Mouse (Mus musculus) midbrain, embryonic 13.5 days (tissue): ENCODE data around the gene Tspan14. TPM values are rescaled to one million over a fixed set of nuclear protein-coding genes. Genes with fewer than 3 reads are reported as not detected.

Experiments used
- ATAC-seq: fragments of 200-750 bp; cut with Nextera tagmentation; 2 replicates; pipeline ENCODE4 v1.8.0; 2017; ENCODE audit warnings: mild to moderate bottlenecking, moderate TSS enrichment, moderate library complexity
- H3K27ac ChIP-seq: fragments of 300-500 bp; sonication (generic); 2 replicates; pipeline ENCODE4 v1.5.1; 2015; ENCODE audit warnings: inconsistent platforms, mild to moderate bottlenecking, moderate library complexity
- H3K27me3 ChIP-seq: fragments of 300-500 bp; sonication (generic); 2 replicates; pipeline ENCODE4 v1.6.1; 2015; ENCODE audit warnings: mild to moderate bottlenecking, inconsistent platforms
- H3K36me3 ChIP-seq: fragments of 300-500 bp; sonication (generic); 2 replicates; pipeline ENCODE4 v1.6.1; 2015; ENCODE audit warnings: mild to moderate bottlenecking, inconsistent platforms
- H3K4me1 ChIP-seq: fragments of 300-500 bp; sonication (generic); replicated peaks from 2 replicates; pipeline ENCODE4 v1.6.1; 2015; ENCODE audit warnings: inconsistent platforms
- H3K4me2 ChIP-seq: fragments of 300-500 bp; sonication (generic); replicated peaks from 2 replicates; pipeline ENCODE4 v1.6.1; 2015; ENCODE audit warnings: moderate library complexity, mild to moderate bottlenecking, inconsistent platforms
- H3K4me3 ChIP-seq: fragments of 300-500 bp; sonication (generic); replicated peaks from 2 replicates; pipeline ENCODE4 v1.5.1; 2015; ENCODE audit warnings: mild to moderate bottlenecking, inconsistent platforms
- H3K9ac ChIP-seq: fragments of 300-500 bp; sonication (generic); replicated peaks from 2 replicates; pipeline ENCODE4 v1.6.1; 2015; ENCODE audit warnings: mild to moderate bottlenecking, inconsistent platforms
- H3K9me3 ChIP-seq: fragments of 300-500 bp; sonication (generic); 2 replicates; pipeline ENCODE4 v1.6.1; 2016; ENCODE audit warnings: mild to moderate bottlenecking, inconsistent platforms
- WGBS: fragments of 180-500 bp; shearing (Covaris S2); methylation state at CpG from one replicate; pipeline ENCODE4 v1.1.7; 2015; 5-methylcytosine and 5-hydroxymethylcytosine counted together
- polyA plus RNA-seq: library from polyadenylated mRNA; unstranded; fragments of >200 nt; fragmentation: Nextera tagmentation; extraction: Ambion mirVana; gene quantifications from 2 replicates; pipeline ENCODE4 v1.2.1, GENCODE M21; 2015

The Tspan14 gene
- polyA plus RNA-seq, 1 experiment from 2014 or later, result 79.7 TPM

DNA sequence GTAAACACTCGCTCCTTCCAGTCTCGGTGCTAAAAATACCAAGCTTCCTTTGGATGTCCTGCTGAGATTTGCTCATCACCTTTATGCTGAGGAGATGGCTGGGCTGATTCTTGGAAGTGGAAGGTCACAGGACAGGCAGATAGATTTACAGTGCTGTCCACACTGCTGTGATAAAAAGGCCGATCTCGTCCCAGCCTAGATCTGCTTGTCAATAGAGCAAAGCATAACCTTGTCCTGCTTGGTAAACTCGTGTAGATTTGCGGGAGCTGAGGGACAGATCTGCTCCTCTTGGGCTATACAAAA is 942 bp upstream of the Tspan14 start:
- peak; percentile 1; the same call in 1 of the 2 replicates for ATAC-seq
- WGBS, result 3% methylated on average over 6 of the region's 6 CpGs
- Histone ChIP-seq H3K36me3 (no peaks in the 10 kb centered on the region), H3K9ac (peak overlapping the region; percentile 91), H3K9me3 (no peaks in the 10 kb centered on the region), H3K4me3 (peak overlapping the region; percentile 91), H3K4me1 (peaks cover 33% of the 10 kb centered on the region), H3K27ac (peak overlapping the region; percentile 89), H3K27me3 (no peaks in the 10 kb centered on the region), H3K4me2 (peak overlapping the region; percentile 91)

DNA sequence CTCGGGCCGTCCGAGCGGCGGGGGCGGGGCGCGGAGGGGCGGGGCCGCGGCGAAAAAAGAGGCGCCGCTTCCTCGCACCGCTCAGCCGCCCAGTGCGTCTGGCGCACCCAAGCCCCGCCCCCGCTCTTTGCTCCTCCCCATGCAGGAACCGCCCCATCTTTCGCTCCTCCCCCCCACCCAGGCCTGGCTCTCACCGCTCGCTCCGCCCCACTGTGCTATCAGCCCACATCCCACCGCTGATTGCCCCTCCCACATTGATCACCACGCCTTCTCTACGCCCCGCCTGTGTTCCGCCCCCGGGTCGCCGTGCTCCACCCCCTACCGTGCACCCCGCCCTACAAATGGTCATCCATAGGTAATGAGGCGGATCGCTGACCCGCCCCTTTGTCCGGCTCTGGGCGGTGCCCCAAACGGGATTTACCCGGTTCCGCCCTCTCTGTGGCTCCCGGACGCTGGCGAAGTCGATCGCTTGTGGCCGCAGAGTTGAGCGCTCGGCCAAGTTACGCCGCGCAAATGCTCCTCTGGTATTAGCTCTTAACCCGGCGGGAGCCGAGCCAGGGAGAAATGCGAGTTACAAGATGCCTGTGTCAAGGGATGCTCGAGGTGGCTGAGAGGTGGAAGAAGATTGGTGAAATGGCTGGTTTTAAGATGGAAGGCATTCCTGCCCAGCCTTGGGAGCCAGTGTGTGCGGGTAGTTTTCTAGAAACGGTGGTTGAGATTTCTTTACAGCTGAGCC is 423 bp upstream of the Tspan14 start:
- peak overlapping the region; percentile 91 for H3K4me2 ChIP-seq
- H3K9me3 ChIP-seq, result no peaks in the 10 kb centered on the region
- peak overlapping the region; percentile 91 for H3K9ac ChIP-seq
- peak; percentile 91 for ATAC-seq
- peaks cover 38% of the 10 kb centered on the region for H3K4me1 ChIP-seq
- H3K27ac ChIP-seq, result peak overlapping the region; percentile 89
- no peaks in the 10 kb centered on the region for H3K27me3 ChIP-seq
- H3K36me3 ChIP-seq, result no peaks in the 10 kb centered on the region
- WGBS, result under 1% methylated on average over 55 of the region's 62 CpGs
- H3K4me3 ChIP-seq, result peak overlapping the region; percentile 91

DNA sequence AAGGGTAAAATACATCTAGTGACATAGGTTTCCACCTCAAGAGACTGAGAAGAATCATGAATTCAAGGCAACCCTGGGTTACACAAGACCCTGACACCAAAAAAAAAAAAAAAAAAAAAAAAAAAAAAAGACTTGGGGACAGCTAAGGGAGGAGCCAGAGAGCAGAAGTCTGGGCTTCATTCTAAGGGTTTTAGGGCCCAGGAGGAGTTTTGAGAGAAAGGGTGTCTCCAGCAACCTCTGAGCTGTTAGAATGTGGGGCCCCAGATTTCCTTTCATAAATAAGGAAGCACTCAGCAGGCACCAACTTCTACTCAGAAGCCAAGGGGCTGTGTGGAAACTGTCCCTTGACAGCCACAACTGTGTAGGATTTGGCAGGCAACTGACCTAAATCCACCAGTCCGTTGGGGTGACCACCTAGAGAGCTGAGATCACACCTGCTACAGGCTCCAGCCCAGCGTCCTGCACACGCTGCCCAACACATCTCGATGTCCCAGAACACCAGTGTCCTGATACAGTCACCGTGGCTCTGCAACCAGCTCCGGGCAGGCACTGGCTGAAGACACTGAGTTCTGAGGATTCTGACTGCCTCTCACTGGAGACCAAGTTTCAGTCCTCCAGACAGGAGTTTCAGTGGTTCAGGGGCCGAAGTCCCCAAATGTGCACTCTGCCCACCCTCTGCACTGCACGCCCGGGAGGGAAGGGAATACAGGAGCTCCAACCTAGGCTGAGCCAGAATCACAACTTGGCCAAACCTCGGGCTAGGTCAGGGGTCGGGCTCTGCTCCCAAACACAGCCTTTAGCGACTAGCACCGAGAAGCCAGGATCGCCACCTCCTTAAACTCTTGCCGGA is 875 bp downstream of the Tspan14 start:
- H3K9ac ChIP-seq, result peak overlapping the region; percentile 91
- peak overlapping the region; percentile 89 for H3K27ac ChIP-seq
- H3K4me1 ChIP-seq, result peaks cover 43% of the 10 kb centered on the region
- H3K27me3 ChIP-seq, result no peaks in the 10 kb centered on the region
- no peaks in the 10 kb centered on the region for H3K9me3 ChIP-seq
- no peaks in the 10 kb centered on the region for H3K36me3 ChIP-seq
- H3K4me2 ChIP-seq, result peak overlapping the region; percentile 91
- under 1% methylated on average over 15 of the region's 15 CpGs for WGBS
- ATAC-seq, result peak; percentile 35
- peak overlapping the region; percentile 91 for H3K4me3 ChIP-seq

DNA sequence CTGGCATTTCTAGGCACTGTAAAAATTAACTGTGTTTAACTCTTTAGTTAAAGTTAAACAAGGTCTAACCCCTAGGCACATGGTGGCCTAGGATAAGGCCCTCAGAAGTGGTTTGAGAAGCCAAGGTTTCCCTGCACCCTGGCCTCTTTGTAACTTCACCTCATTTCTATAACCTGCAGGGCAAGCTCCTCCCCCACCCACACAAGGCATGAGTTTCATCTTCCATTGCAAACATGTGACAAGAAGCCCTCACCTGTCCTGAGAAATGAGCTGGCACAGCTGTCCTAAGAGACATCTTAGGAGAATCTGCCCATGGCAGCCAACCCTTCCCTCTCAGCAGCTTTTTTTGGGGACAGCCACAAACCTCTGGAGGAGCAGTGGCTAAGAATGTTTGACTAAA is 1.7 kb downstream of the Tspan14 start:
- Histone ChIP-seq H3K36me3 (no peaks in the 10 kb centered on the region), H3K27me3 (no peaks in the 10 kb centered on the region), H3K4me1 (peaks cover 50% of the 10 kb centered on the region), H3K27ac (no peak overlapping the region), H3K9ac (peak overlapping the region; percentile 91), H3K4me2 (peak overlapping the region; percentile 91), H3K4me3 (peak overlapping the region; percentile 91), H3K9me3 (no peaks in the 10 kb centered on the region)
- ATAC-seq, result no peak

DNA sequence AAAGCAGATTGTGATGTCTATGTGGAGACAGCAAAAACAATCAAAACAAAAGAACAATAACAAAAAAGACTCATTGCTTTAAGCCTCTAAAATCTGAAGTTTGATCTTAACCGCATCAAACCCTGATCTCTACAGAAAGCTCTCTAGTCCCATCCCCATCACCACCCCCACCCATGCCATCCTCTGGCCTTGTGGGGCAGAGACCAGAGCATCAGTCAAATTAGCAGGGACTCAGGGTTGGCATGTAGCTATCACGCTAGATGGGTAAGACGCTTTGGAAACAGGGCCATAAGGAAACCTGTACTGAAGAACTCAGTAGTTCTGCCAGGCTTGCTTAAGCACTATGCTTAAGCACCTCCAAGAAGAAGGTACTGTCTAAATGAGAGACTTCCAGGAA is 2.4 kb downstream of the Tspan14 start:
- Histone ChIP-seq H3K27me3 (no peaks in the 10 kb centered on the region), H3K36me3 (no peaks in the 10 kb centered on the region), H3K4me2 (peak overlapping the region; percentile 91), H3K9ac (no peak overlapping the region), H3K27ac (no peak overlapping the region), H3K9me3 (no peaks in the 10 kb centered on the region), H3K4me1 (peaks cover 57% of the 10 kb centered on the region), H3K4me3 (no peak overlapping the region)
- WGBS, result 92% methylated on average over 3 of the region's 3 CpGs
- ATAC-seq, result no peak

DNA sequence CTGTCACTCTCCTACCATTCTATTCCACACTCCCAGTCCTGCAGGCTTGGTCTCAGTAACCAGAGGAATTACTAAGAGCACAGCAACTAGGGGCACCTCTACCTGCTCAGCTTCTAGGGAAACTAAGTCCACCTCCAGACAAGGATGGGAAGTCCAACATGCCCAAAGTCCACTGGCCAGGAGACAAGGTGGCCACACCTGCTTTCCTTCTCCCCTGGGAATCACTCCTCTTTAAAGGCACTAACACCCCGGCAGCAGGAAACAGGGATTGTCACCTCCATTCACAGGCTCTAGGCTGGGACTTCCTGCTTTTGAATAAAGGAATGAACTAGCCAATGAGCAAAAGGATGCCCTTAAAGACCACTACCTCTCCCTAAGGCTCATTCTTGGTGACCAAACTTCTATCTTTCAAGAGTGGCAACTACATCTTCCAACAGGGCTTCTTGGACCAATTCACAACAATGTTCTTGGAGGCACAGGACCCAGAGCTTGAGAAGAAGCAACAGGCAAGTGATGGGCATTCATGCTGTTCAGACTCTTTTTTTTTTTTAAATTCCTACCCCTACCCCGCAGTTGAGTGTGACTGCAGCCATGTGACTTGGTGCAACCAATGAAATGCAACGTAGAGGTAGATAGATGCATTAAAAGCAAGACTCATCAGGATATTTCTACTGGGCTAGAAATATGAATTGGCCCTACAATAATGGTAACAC is 3.0 kb downstream of the Tspan14 start:
- Histone ChIP-seq H3K27me3 (no peaks in the 10 kb centered on the region), H3K27ac (no peak overlapping the region), H3K4me2 (no peak overlapping the region), H3K36me3 (no peaks in the 10 kb centered on the region), H3K9ac (no peak overlapping the region), H3K4me1 (peaks cover 63% of the 10 kb centered on the region), H3K9me3 (no peaks in the 10 kb centered on the region), H3K4me3 (no peak overlapping the region)
- WGBS, result 68% methylated on average over 3 of the region's 3 CpGs
- no peak for ATAC-seq

DNA sequence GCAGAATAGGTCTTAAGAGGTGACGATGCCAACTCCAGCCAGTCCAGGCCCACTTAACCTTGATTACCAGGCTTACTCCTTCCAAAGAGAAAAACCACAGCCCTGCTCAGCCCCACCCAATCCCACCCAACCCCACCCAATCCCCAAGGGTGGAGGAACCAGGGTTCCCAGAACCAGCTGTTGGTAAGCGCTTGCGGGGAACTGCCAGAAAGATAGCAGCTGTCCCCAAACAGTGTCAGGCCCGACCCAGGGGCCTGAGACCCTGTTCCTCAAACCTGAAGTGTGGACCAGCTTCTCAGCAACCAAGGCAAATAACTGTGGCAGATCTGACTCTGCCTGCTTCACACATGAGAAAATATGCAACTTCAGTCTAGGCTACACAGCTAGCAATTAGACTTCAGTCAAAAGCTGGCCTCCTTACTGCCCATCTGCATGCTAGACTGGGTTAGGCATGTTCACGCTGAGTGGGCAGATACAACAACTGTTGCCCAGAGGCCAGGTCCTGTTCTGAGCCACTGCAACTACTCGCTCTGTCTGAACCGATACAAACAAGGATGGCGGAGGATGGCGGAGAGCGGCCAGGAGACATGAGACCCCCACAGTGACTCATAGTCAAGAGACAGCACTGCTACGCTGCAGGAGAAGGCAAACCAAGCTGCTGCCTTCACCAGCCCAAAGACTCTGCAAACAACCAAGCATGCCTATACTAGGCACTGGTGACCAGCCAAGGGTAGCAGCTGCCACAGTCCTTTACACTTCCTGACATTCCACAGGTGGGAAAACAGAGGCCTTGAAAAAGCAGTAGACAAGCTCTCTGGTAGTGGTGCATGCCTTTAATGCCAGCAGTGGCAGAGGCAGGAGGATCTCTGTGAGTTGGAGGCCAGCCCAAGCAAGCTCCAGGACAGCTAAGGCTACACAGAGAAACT is 4.0 kb downstream of the Tspan14 start:
- Histone ChIP-seq H3K27ac (no peak overlapping the region), H3K4me2 (no peak overlapping the region; the same call in 1 of the 2 replicates), H3K4me1 (peaks cover 73% of the 10 kb centered on the region), H3K27me3 (no peaks in the 10 kb centered on the region), H3K9ac (no peak overlapping the region), H3K4me3 (no peak overlapping the region), H3K9me3 (no peaks in the 10 kb centered on the region), H3K36me3 (no peaks in the 10 kb centered on the region)
- no peak for ATAC-seq
- WGBS, result 61% methylated on average over 11 of the region's 11 CpGs

DNA sequence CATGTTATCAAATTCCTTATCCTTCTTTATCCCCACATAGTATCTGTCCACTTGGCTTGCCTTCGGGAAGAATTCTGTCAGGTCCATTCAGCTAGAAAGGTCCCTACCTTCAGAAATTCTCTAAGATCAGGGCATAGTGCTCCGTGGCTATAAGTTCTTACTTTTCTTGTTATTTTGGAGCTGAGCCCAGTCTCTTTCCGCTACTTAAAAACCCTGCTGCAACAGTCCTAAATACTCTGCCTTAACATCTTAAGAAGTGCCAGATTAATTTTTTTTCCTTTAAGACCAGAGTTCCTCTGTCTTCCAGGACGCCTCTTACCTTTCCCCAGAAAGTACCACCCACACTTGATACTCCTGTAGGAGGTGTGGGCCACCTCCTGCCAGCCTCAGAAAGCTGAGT is 6.4 kb downstream of the Tspan14 start:
- Histone ChIP-seq H3K36me3 (no peaks in the 10 kb centered on the region), H3K27me3 (no peaks in the 10 kb centered on the region), H3K4me2 (no peak overlapping the region), H3K4me1 (peaks cover 89% of the 10 kb centered on the region), H3K4me3 (no peak overlapping the region), H3K27ac (0 out of 2 replicates have a peak overlapping the region, but pooled peaks have one; percentile 25), H3K9ac (no peak overlapping the region), H3K9me3 (no peaks in the 10 kb centered on the region)
- 46% methylated on average over 4 of the region's 4 CpGs for WGBS
- ATAC-seq, result no peak

DNA sequence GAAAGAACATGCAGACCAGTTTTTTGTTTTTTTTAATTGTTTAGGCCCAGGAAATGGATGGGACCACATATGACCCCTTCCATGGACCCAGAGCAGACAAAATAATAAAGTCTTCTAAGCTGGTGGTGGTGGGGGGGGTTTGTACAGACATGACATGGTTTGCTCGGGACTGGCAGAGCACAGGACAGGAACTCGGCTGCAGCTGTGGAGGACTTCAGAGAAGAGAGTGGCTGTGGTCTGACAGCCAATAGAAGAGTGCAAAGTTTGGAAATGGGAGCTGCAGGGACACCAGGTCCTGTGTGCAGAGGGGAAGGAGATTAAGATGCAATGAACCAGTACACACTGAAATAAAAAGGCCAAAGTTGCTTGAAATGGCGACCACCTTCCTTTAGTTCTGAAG is 7.0 kb downstream of the Tspan14 start:
- Histone ChIP-seq H3K27ac (0 out of 2 replicates have a peak overlapping the region, but pooled peaks have one; percentile 25), H3K27me3 (no peaks in the 10 kb centered on the region), H3K4me3 (no peak overlapping the region), H3K9ac (no peak overlapping the region), H3K4me2 (no peak overlapping the region), H3K4me1 (peaks cover 89% of the 10 kb centered on the region), H3K36me3 (no peaks in the 10 kb centered on the region), H3K9me3 (no peaks in the 10 kb centered on the region)
- 38% methylated on average over 3 of the region's 3 CpGs for WGBS
- ATAC-seq, result no peak

DNA sequence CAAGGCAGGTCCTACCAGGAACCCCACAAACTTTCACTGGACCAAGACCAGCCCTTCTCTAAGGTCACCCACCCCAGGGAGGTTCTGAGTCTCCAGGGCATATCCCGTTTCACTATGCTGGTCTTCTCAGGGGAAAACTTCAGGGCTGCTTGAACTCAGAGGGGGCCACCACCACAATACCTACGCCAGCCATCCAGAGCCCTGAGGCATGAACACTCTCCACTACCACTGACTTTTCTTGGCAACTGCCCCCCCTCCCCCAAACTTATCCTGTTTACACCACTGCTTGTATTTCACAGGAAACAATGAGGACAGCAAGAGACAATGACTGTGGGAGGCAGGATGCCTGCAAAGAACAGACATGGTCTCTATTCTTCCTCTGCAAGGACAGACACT is 7.6 kb downstream of the Tspan14 start:
- peaks cover 89% of the 10 kb centered on the region for H3K4me1 ChIP-seq
- H3K9ac ChIP-seq, result no peak overlapping the region
- H3K9me3 ChIP-seq, result no peaks in the 10 kb centered on the region
- 52% methylated on average over 2 of the region's 2 CpGs for WGBS
- H3K36me3 ChIP-seq, result no peaks in the 10 kb centered on the region
- H3K27ac ChIP-seq, result peak overlapping the region; percentile 65; the same call in 1 of the 2 replicates
- H3K4me2 ChIP-seq, result no peak overlapping the region
- no peak for ATAC-seq
- no peak overlapping the region for H3K4me3 ChIP-seq
- H3K27me3 ChIP-seq, result no peaks in the 10 kb centered on the region
